8 mouse cellular contexts compared by ENCODE assay signal in genomic region chr4:152138497-152139260, GRCm38 (mm10). TPM values are rescaled to one million over a fixed set of nuclear protein-coding genes. Genes with fewer than 3 reads are reported as not detected.
DNase-seq lines count a peak whose midpoint lies in the region; ATAC-seq and TF ChIP-seq lines count a peak whose summit lies in the region.

No protein-coding gene starts in this region.

- no peak for TF ChIP-seq POLR2A in lung, adult 2 months (IDR thresholded peaks at IDR 0.05; ENCODE audit: borderline replicate concordance, extremely low read depth, low read depth, low read length)

- intact Hi-C loops in heart, postnatal 14 days (cut with DNase I): no loop called here

- H3K36me3 ChIP-seq in E14TG2a.4 (ENCODE audit: insufficient read depth, low read length): no peaks in the 10 kb centered on the region
- no peaks in the 10 kb centered on the region for H3K36me3 ChIP-seq in forebrain, embryonic 12.5 days (replicated peaks)
- H3K36me3 ChIP-seq in neural tube, embryonic 15.5 days: no peaks in the 10 kb centered on the region

- peak overlapping the region; percentile 87 for H3K4me3 ChIP-seq in E14TG2a.4 (replicated peaks; ENCODE audit: low read length)
- H3K4me3 ChIP-seq in forebrain, embryonic 12.5 days (replicated peaks): peak overlapping the region; percentile 41
- H3K4me3 ChIP-seq in lung, adult 2 months (replicated peaks; ENCODE audit: extremely low read depth, low read depth, low read length): peak overlapping the region; percentile 80
- peak overlapping the region; percentile 46 for H3K4me3 ChIP-seq in neural tube, embryonic 15.5 days (replicated peaks)

- WGBS in forebrain, embryonic 12.5 days: 2% methylated on average over 50 of the region's 51 CpGs
- WGBS in lung, adult 2 months: 2% methylated on average over 51 of the region's 51 CpGs
- WGBS in neural tube, embryonic 15.5 days: 3% methylated on average over 51 of the region's 51 CpGs

- peaks cover 26% of the 10 kb centered on the region for H3K27me3 ChIP-seq in E14TG2a.4 (ENCODE audit: insufficient read depth, low read length)
- peaks cover 76% of the 10 kb centered on the region for H3K27me3 ChIP-seq in forebrain, embryonic 12.5 days
- peaks cover 56% of the 10 kb centered on the region for H3K27me3 ChIP-seq in neural tube, embryonic 15.5 days (replicated peaks)

- H3K4me1 ChIP-seq in E14TG2a.4 (replicated peaks; ENCODE audit: low read depth, low read length): peaks cover 35% of the 10 kb centered on the region
- peaks cover 6% of the 10 kb centered on the region for H3K4me1 ChIP-seq in forebrain, embryonic 12.5 days
- H3K4me1 ChIP-seq in lung, adult 2 months (ENCODE audit: control insufficient read depth, insufficient read depth, low read length): peaks cover 7% of the 10 kb centered on the region; the same call in 1 of the 2 replicates
- H3K4me1 ChIP-seq in neural tube, embryonic 15.5 days: peaks cover 9% of the 10 kb centered on the region

- H3K9ac ChIP-seq in forebrain, embryonic 12.5 days: no peak overlapping the region
- H3K9ac ChIP-seq in neural tube, embryonic 15.5 days (replicated peaks): no peak overlapping the region; the same call in 1 of the 2 replicates

- H3K27ac ChIP-seq in forebrain, embryonic 12.5 days: no peak overlapping the region
- no peak overlapping the region for H3K27ac ChIP-seq in neural tube, embryonic 15.5 days (replicated peaks)

- H3K9me3 ChIP-seq in E14TG2a.4 (ENCODE audit: low read length): no peaks in the 10 kb centered on the region
- no peaks in the 10 kb centered on the region for H3K9me3 ChIP-seq in forebrain, embryonic 12.5 days
- H3K9me3 ChIP-seq in neural tube, embryonic 15.5 days (replicated peaks): no peaks in the 10 kb centered on the region

- TF ChIP-seq CTCF in E14TG2a.4 (conservative IDR thresholded peaks at IDR 0.05; ENCODE audit: low read length): peak; percentile 37
- TF ChIP-seq CTCF in lung, adult 2 months (IDR thresholded peaks at IDR 0.05; ENCODE audit: insufficient read depth, low read length): peak; percentile 80

- H3K4me2 ChIP-seq in forebrain, embryonic 12.5 days: peak overlapping the region; percentile 65
- H3K4me2 ChIP-seq in neural tube, embryonic 15.5 days: peak overlapping the region; percentile 77

- peak; percentile 74 for ATAC-seq in forebrain, embryonic 12.5 days (ENCODE audit: low FRiP score)
- peak; percentile 80 for ATAC-seq in neural tube, embryonic 15.5 days (ENCODE audit: low FRiP score)

- DNase-seq in c-Kit-positive CD71-positive TER-119-positive erythroid progenitor cells, embryonic 14.5 days (ENCODE audit: low spot score): peak; percentile 85
- peak; percentile 91 to 93 for DNase-seq in heart, postnatal 14 days
- DNase-seq in layer of hippocampus, adult 11-12 months (ENCODE audit: low spot score): peak; percentile 85
- peak; percentile 93 for DNase-seq in lung, adult 2 months
- DNase-seq in thymus, adult 18-20 months: peak; percentile 62

RNA-seq across cellular contexts. Expression of gene Espn, which starts 13.5 kb away (rescaled TPM):
- 1.8 and 2.1 TPM in 2 replicates for polyA plus RNA-seq in forebrain, embryonic 12.5 days (2016; fragmentation: Nextera tagmentation; extraction: Ambion mirVana)
- total RNA-seq in heart, postnatal 14 days (2021): 1 to 10 TPM; 1.4 to 2.0 TPM
- polyA plus RNA-seq in lung, adult 2 months (2012; rRNA removed): 9.8 and 16.3 TPM in 2 replicates
- polyA plus RNA-seq in neural tube, embryonic 15.5 days (2015; fragmentation: Nextera tagmentation; extraction: Ambion mirVana): 0.31 and 3.3 TPM in 2 replicates

RNA-seq across cellular contexts. Expression of gene Hes2, which starts 20.0 kb away (rescaled TPM):
- polyA plus RNA-seq in forebrain, embryonic 12.5 days (2016; fragmentation: Nextera tagmentation; extraction: Ambion mirVana): not detected in 2 replicates
- total RNA-seq in heart, postnatal 14 days (2021): not detected
- 5.4 and 6.2 TPM in 2 replicates for polyA plus RNA-seq in lung, adult 2 months (2012; rRNA removed)
- not detected in 2 replicates for polyA plus RNA-seq in neural tube, embryonic 15.5 days (2015; fragmentation: Nextera tagmentation; extraction: Ambion mirVana)

RNA-seq across cellular contexts. Expression of gene Tnfrsf25, which starts 22.9 kb away (rescaled TPM):
- 0.66 and 0.76 TPM in 2 replicates for polyA plus RNA-seq in forebrain, embryonic 12.5 days (2016; fragmentation: Nextera tagmentation; extraction: Ambion mirVana)
- total RNA-seq in heart, postnatal 14 days (2021): 1 to 10 TPM; 4.0 to 6.7 TPM
- 8.1 and 12.7 TPM in 2 replicates for polyA plus RNA-seq in lung, adult 2 months (2012; rRNA removed)
- polyA plus RNA-seq in neural tube, embryonic 15.5 days (2015; fragmentation: Nextera tagmentation; extraction: Ambion mirVana): 1.2 and 2.4 TPM in 2 replicates

RNA-seq across cellular contexts. Expression of gene Acot7, which starts 39.3 kb away (rescaled TPM):
- 85.9 and 86.7 TPM in 2 replicates for polyA plus RNA-seq in forebrain, embryonic 12.5 days (2016; fragmentation: Nextera tagmentation; extraction: Ambion mirVana)
- 10 to 100 TPM; 37.3 to 39.3 TPM for total RNA-seq in heart, postnatal 14 days (2021)
- 118 and 125 TPM in 2 replicates for polyA plus RNA-seq in lung, adult 2 months (2012; rRNA removed)
- polyA plus RNA-seq in neural tube, embryonic 15.5 days (2015; fragmentation: Nextera tagmentation; extraction: Ambion mirVana): 402 and 456 TPM in 2 replicates
